Mouse (Mus musculus) left cerebral cortex, postnatal 4 days (tissue): ENCODE measurements around the gene Prim2. TPM values are rescaled to one million over a fixed set of nuclear protein-coding genes. Genes with fewer than 3 reads are reported as not detected.
A peak's percentile ranks its signal among the peaks of the same experiment; 100 is the strongest.

Experiments used
- DNase-seq: peaks from one replicate; pipeline ENCODE4 v3.0.0-alpha.2; 2022
- intact Hi-C: fragments of 180-260 bp; cut with DNase I; formaldehyde crosslinking; loops from one replicate; pipeline ENCODE4 v1.15.1; 2025
- total RNA-seq, 2 experiments: library from RNA; stranded (reverse); gene quantifications; 2 replicates each; pipeline ENCODE4 v1.2.3; 2021

Prim2 gene
- total RNA-seq, 2 experiments from 2014 or later, result 14.5 to 15.9 TPM

DNA sequence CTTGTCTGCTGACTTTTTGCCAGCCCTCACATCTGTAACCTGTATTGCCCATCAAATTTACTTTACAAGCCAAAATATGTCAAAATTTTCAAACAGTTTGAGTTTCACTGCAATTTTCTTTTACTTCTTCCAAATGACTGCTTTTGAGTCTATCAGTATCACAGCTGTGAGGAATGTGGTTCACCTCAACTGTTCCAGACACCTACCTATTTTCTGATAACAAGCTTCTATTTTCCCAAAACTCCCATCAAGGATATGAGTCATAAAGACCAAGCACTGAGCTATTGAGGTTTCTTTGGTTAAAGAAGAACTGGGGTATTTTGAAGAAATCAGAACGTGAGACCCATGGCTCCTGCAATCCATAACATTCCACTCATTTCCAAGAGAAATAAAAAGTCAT lies 57.5 kb downstream of the Prim2 start:
- intact Hi-C loops, result no loop called here
- no peak for DNase-seq

DNA sequence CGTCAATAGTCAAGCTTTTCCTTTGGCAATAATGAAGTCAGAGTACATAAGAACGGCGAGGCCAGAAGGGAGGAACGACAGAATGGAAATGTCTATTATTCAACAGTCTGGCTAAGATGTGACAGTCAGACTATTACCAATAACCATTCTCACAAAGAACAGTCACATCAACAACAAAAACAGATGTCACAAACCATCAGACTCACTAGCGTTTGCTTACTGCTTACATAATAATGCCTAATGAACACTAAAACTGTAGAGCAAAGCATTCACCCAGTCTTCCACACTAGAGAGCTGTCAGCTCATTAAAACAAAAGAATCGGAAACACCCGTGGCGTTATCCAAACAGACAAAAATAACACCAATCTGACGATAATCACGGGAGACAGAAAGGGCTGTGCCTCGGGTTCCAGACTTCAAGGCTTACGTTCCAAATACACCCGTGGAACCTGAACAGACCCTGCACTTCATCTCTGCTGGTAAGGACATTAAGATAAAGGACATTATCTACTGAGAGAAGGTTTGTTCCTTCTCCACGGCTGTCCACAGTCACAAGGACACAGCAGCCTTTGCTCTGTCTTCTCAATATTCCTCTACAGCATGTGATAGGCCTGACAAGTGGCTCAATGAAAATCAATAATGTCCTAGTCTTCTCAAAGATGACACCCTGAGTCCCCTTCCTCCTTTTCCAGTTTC lies 59.4 kb downstream of the Prim2 start:
- intact Hi-C loops, result no loop called here
- DNase-seq, result no peak

GRCm38 (mm10) chr1:33608133-33608532 lies 61.5 kb downstream of the Prim2 start:
- no peak for DNase-seq
- intact Hi-C loops, result no loop called here

DNA sequence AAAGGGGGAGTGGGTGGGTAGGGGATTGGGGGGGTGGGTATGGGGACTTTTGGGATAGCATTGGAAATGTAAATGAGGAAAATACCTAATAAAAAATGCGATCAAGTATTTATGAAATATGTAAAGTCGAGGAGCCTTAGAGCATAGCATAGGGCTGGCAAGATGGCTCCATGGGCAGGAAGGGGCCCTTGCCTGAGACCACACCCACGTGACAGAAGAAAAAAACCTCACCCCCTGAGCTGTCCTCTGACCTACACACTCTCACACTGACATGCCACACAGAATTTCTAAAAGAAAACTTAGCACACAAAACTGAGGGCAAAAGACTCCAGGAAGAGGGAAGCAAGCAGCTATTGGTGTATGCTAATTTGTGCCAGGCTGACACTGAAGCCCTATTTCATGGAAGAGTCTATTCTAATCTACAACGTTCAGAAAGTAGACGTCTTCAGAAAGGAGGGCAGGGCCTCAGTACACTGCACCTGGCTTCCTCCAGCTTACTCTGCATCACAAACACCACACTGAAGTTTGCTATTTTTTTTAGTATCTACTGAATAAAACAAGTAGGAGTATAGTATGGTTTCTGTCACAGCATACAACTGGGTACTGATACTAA lies 65.4 kb downstream of the Prim2 start:
- intact Hi-C loops, result no loop called here
- no peak for DNase-seq

- intact Hi-C loops, result no loop called here
- no peak for DNase-seq
These were observed 69.9 kb downstream of the Prim2 start for GRCm38 (mm10) chr1:33599698-33600097.

GRCm38 (mm10) chr1:33599019-33599667 lies 70.5 kb downstream of the Prim2 start:
- DNase-seq, result peak; percentile 29
- intact Hi-C loops, result no loop called here

DNA sequence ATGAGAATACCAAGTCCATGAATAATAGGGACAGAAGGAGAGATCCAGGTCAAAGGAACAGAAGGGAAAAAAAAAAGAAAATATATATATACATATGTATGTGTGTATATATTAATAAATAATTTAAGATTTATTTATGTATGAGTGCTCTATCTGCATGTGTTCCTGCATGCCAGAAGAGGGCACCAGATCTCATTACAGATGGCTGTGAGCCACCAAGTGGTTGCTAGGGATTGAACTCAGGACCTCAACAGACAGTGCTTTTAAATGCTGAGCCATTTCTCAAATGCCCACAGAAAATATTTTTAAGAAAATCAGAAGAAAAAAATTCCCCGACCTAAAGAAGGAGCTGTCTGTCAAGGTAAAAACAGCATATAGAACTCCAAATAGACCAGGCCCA lies 72.6 kb downstream of the Prim2 start:
- intact Hi-C loops, result no loop called here
- no peak for DNase-seq

- DNase-seq, result no peak
- intact Hi-C loops, result no loop called here
These were observed 73.7 kb downstream of the Prim2 start for GRCm38 (mm10) chr1:33595936-33596335.

GRCm38 (mm10) chr1:33594966-33595365 lies 74.6 kb downstream of the Prim2 start:
- intact Hi-C loops, result no loop called here
- no peak for DNase-seq

- DNase-seq, result no peak
- intact Hi-C loops, result no loop called here
These were observed 75.7 kb downstream of the Prim2 start for GRCm38 (mm10) chr1:33593718-33594388.

- DNase-seq, result no peak
- intact Hi-C loops, result no loop called here
These were observed 77.5 kb downstream of the Prim2 start for GRCm38 (mm10) chr1:33591997-33592608.

- intact Hi-C loops, result no loop called here
- peak; percentile 58 for DNase-seq
These were observed 78.8 kb downstream of the Prim2 start for GRCm38 (mm10) chr1:33590556-33591411.

- no peak for DNase-seq
- intact Hi-C loops, result no loop called here
These were observed 80.1 kb downstream of the Prim2 start for GRCm38 (mm10) chr1:33589531-33589930.

DNA sequence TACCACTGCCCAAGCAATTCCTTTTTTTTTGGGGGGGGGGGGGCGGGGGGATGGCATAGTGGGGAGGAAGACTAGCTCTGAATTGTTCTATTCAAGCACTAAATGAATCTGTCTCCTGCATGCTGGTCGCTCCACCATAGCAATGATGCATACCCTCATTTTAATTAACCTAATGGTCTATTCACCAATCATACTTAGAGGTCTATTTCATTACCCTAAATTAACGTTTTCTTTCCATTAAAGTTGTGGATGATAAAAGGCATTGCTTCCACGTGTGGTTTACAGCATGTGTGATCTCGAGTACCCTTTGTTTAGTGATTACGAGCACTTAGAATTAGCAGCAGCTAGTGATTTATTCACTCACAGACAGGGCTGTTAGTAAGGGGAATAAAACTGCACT lies 81.0 kb downstream of the Prim2 start:
- no peak for DNase-seq
- intact Hi-C loops, result no loop called here

GRCm38 (mm10) chr1:33584590-33584978 lies 85.0 kb downstream of the Prim2 start:
- DNase-seq, result no peak
- intact Hi-C loops, result no loop called here

- intact Hi-C loops, result no loop called here
- DNase-seq, result no peak
These were observed 85.6 kb downstream of the Prim2 start for GRCm38 (mm10) chr1:33583817-33584589.

DNA sequence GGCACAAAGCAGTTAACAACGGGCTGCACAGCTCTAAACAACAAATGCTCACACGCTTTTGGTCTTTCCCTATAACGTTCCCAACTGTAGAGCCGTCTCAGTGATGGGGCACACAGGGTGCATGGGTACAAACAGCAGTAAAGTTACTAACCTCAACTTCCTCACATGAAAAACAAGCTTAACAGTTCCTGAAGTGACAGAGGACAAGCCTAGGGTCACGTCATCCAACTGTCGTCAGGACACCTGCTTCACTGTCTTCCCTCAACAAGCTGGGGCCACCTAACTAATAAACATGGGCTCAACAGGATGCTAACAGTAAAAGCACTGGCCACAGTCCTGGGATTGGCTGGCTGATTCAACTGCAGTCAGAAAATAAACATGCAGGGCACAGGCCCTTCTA lies 91.0 kb downstream of the Prim2 start:
- DNase-seq, result no peak
- intact Hi-C loops, result no loop called here

DNA sequence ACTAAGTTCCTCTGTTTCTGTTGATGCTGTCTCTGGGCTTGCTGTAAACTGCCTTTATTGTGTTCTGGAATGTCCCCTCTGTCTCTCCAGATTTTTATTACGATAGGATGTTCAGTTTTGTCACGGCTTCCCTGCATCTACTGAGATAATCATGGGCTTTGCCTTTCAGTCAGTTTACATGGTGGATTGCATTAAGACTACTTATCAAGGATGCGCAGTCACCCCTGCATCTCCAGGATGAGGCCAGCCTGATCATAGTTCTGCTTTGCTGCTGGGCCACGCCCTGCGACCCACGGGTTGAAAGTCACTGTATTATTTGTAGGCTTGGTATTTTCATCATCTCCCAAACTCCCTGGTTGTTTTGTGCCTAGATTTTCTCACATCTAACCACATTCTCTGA lies 95.1 kb downstream of the Prim2 start:
- intact Hi-C loops, result no loop called here
- no peak for DNase-seq

- intact Hi-C loops, result no loop called here
- DNase-seq, result no peak
These were observed 103.7 kb downstream of the Prim2 start for GRCm38 (mm10) chr1:33565764-33566401.
